Mouse (Mus musculus) monocyte, adult 5-6 weeks (primary cell): Measurements from ENCODE around the gene Foxj3. TPM values are rescaled to one million over a fixed set of nuclear protein-coding genes. Genes with fewer than 3 reads are reported as not detected.

ENCODE experiments used
- ATAC-seq: fragments of 153-309, 156-312 bp; replicated peaks from 2 replicates; pipeline ENCODE4 v1.8.0; 2017; ENCODE audit warnings: mild to moderate bottlenecking; ENCODE audit not compliant: low TSS enrichment, insufficient number of reproducible peaks, severe bottlenecking, poor library complexity, low FRiP score
- total RNA-seq: library from RNA; stranded (forward); fragments of 200-1000, 200-491, 200-594 nt; gene quantifications from 3 replicates; pipeline ENCODE4 v1.2.3, GENCODE M21; 2017

Foxj3 gene
- total RNA-seq, 1 experiment from 2014 or later: 34.3 TPM

DNA sequence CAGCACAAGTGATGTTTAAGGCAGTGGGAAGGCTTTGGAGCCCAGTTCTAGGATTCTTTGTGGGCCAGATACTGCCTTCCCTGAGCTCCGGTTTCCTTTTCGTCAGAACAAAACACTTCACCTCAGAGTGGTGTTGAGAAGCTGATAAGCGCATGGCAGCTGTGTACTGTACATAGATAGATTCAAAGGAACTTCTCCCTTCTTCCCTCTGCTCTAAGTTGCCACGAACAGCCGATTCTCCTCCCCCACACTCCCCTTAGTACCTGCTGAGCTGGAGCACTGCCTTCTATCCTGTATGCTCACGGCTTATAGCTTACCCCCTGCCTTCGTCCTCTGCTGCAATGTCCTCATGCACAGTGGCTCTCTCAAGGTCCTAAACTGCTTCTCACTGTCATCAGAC, 95.9 kb downstream of the Foxj3 start:
- ATAC-seq: no peak

GRCm38 (mm10) chr4:119633342-119633741, 96.5 kb downstream of the Foxj3 start:
- ATAC-seq: no peak

- no peak for ATAC-seq
Measured at GRCm38 (mm10) chr4:119633948-119634347, 97.1 kb downstream of the Foxj3 start.

- ATAC-seq: no peak
Measured at GRCm38 (mm10) chr4:119634908-119635660, 98.3 kb downstream of the Foxj3 start.

GRCm38 (mm10) chr4:119635686-119636085, 98.9 kb downstream of the Foxj3 start:
- no peak for ATAC-seq

DNA sequence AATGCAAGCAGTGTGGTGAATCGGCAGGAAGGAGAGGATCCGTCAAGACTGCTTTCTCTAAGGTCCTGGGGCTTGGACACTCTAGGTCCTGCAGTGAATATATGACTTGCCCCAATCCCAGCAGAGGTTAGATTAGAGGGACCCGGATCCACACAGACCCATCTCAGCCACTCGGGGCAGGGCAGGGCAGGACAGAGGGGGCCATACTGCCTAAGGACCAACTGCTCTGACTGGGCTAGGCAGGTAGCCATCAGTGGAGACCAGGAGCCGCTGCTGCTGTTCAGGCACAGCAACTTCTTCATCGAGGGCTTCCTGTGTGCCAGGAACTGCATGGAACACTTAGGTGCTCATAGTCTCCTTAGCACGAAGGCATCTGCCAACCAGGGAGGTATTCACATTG, 99.9 kb downstream of the Foxj3 start:
- ATAC-seq: no peak

DNA sequence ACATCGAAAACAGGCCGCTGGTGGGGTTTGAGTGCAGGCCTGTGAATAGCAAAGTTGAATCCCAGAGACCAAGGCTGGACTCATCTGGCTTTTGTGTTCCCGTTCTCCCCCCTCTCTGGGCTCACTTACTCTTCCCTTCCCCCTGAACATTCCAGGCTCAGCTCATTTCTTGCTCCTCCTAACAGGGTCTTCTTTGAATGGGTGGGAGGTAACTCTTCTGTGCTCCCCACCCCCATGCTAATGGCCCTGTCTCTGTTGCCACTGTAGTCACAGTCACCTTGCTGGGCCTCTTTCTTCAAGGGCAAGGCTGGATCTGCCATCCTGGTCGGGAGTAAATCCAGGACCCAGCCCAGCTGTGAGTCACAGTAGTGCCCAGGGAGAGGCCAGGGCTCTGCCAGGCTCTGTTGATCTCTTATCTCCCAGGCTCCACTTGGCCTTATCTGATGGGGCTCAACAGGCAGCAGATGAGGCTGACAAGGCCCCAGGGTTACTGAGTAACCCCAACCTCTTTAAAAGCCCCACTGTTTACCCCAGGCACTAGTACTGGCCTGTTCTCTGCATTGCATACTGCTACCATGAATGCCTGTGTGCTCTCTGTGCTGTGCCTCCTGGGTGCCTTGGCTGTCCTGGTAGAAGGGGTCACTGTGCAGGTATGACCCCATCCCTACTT, 100.5 kb downstream of the Foxj3 start, which contains the start of gene Guca2a:
TSS of gene Guca2a (plus strand) at position 529 of the 670 bp plus-strand sequence.
- no peak for ATAC-seq

- no peak for ATAC-seq
Measured at GRCm38 (mm10) chr4:119637946-119638345, 101.1 kb downstream of the Foxj3 start.

- ATAC-seq: no peak
Measured at GRCm38 (mm10) chr4:119638656-119639055, 101.9 kb downstream of the Foxj3 start.

DNA sequence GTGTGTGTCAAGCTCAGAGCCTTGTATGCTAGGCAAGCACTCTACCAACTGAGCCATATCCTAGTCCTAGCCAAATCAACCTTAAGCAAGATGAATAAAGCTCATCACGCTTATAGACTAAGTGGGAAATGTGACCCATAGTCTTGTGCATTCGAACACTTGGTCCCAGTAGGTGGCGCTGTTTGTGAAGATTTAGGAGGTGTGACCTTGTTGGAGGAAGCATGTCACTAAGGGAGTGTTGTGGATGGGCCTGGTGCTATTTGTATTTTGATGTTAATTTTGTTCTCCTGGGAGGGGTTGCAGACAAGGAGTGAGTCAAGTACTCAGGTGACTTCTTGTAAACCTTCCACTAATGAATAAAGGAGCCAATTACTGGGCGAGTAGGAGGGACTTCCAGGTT, 105.9 kb downstream of the Foxj3 start:
- ATAC-seq: no peak

GRCm38 (mm10) chr4:119657011-119657410, 120.2 kb downstream of the Foxj3 start:
- ATAC-seq: no peak

- ATAC-seq: no peak
Measured at GRCm38 (mm10) chr4:119658246-119658645, 121.4 kb downstream of the Foxj3 start.

DNA sequence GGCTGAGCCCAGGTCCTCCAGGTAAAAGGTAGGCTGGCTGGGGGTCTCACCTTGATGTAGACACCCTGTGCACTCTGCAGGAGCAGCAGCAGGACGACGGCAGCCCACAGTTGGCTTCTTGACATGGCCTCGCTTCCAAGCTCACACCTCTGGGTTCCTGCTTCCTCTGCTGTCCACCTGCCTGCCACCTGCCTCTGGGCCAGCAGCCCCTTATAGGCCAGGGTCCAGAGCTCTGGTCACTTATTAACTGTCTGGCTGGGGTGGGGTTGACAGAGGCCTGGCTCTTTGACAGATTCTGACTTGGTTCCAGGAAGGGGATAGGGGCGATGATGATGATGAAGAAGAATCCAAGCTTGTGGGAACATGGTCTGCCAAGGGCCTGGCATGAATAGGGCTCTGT, 121.9 kb downstream of the Foxj3 start, which contains the start of gene Guca2b:
TSS of gene Guca2b (minus strand) at position 224 of the 400 bp plus-strand sequence.
- ATAC-seq: no peak

GRCm38 (mm10) chr4:119660007-119660406, 123.2 kb downstream of the Foxj3 start:
- ATAC-seq: no peak

GRCm38 (mm10) chr4:119662151-119662550, 125.3 kb downstream of the Foxj3 start:
- no peak for ATAC-seq

DNA sequence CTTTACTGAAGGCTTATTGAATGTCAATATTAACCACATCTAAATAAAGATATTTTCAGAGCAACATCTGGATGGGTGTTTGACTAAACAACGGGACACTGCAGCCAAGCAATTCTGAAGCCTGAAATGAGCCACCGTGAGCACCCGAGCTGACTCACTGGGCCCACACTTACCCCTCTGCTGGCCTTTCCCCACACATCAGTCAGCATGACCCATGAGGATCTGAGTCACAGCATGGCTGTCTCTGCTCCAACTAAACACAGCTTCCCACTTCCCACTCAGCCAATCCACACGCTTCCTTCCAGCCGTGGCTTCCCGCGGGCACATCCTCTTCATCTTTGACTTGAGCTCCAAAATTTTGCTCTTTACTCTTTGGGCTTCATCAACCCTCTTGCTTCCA, 126.2 kb downstream of the Foxj3 start:
- ATAC-seq: no peak

DNA sequence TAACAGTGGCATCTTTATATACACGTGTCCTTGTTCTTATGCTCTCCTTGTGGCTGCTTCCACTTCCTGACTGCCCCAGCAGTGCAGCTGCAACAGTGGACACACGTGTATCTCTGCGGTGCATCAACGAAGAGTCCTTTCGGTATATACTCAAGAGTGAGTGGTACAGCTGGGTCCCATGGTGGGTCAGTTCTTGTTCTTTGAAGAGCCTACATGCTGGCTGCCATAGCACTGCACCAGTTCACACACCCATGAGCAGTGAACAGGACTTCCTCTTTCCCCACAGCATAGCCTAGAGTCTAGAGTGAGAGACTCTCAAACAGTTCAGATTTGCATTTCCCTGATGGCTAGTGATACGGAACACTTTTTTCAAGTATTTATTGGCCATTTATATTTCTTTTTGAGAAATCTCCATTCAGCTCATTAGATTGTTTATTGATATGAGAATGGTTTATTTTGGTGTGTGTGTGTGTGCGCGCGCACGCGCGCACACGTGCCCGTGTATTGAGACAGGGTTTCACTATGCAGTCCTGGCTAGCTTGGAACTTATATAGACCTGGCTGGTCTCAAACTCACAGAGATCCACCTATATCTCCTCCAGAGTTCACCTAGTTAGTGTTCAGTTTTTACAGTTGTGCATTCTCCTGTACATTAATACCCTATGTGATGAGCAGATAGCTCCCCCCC, 126.7 kb downstream of the Foxj3 start:
- ATAC-seq: no peak

DNA sequence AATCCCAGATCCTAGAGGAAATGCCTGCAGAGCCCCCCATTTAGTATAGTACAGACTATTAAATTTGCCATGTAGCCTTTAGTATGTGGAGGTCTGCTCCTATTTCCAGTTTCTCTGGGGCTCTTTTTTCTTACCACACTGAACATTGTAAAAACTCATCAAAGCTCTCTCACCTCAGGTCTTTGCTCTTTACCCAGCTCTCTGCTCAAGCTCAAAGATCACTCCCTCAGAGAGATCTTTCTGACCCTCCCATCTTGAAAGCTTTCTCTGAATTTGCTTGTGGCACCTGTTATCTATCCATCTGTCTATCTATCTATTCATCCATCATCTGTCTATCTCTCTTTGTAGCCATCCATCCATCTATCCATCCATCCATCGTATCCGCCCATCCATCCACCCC, 128.4 kb downstream of the Foxj3 start:
- ATAC-seq: no peak

GRCm38 (mm10) chr4:119666116-119666515, 129.3 kb downstream of the Foxj3 start:
- ATAC-seq: no peak

DNA sequence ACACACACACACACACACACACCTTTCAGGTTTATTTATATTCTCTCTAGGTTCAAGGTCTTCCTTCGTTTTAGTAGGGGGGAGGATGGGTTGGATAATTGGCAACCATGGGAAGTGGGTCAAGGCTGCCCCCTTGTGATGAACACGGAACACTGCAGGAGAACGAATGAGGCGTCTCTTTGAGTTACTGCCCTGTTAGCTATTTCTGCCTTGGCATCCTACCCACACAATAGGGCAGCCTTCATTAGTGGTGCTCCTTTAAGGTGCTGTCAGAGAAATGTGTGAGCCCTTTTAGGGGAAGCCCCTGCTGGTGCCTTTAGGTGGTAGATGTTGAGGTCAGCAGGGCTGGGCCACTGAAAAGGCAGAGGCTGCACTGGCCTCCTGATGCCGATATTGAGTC, 130.7 kb downstream of the Foxj3 start:
- peak; percentile 41; the same call in 1 of the 2 replicates for ATAC-seq
